Mouse (Mus musculus) midbrain, embryonic 10.5 days (tissue): ENCODE results near the gene Kcnj6. TPM values are rescaled to one million over a fixed set of nuclear protein-coding genes. Genes with fewer than 3 reads are reported as not detected.

Source experiments
- DNase-seq: peaks from one replicate; pipeline ENCODE4 v3.0.0-alpha.2; 2017; ENCODE audit warnings: low spot score
- H3K27ac ChIP-seq: fragments of 300-500 bp; sonication (generic); replicated peaks from 2 replicates; pipeline ENCODE4 v1.5.1; 2016; ENCODE audit warnings: mild to moderate bottlenecking
- H3K27me3 ChIP-seq: fragments of 300-500 bp; sonication (generic); 2 replicates; pipeline ENCODE4 v1.6.1; 2016; ENCODE audit warnings: low read depth, mild to moderate bottlenecking; ENCODE audit not compliant: poor library complexity, severe bottlenecking
- H3K36me3 ChIP-seq: fragments of 300-500 bp; sonication (generic); 2 replicates; pipeline ENCODE4 v1.6.1; 2016; ENCODE audit warnings: mild to moderate bottlenecking, moderate library complexity
- H3K4me1 ChIP-seq: fragments of 300-500 bp; sonication (generic); 2 replicates; pipeline ENCODE4 v1.6.1; 2016
- H3K4me3 ChIP-seq: fragments of 300-500 bp; sonication (generic); 2 replicates; pipeline ENCODE4 v1.5.1; 2016; ENCODE audit warnings: mild to moderate bottlenecking, moderate library complexity
- H3K9me3 ChIP-seq: fragments of 300-500 bp; sonication (generic); replicated peaks from 2 replicates; pipeline ENCODE4 v1.6.1; 2016; ENCODE audit warnings: mild to moderate bottlenecking
- WGBS: fragments of 180-500 bp; shearing (Covaris S2); methylation state at CpG from one replicate; pipeline ENCODE4 v1.1.7; 2016; 5-methylcytosine and 5-hydroxymethylcytosine counted together
- polyA plus RNA-seq: library from polyadenylated mRNA; unstranded; fragments of >200 nt; fragmentation: Nextera tagmentation; extraction: Ambion mirVana; gene quantifications from 2 replicates; pipeline ENCODE4 v1.2.1, GENCODE M21; 2016

Gene Kcnj6
- polyA plus RNA-seq, 1 experiment from 2014 or later, result 0.04 TPM

DNA sequence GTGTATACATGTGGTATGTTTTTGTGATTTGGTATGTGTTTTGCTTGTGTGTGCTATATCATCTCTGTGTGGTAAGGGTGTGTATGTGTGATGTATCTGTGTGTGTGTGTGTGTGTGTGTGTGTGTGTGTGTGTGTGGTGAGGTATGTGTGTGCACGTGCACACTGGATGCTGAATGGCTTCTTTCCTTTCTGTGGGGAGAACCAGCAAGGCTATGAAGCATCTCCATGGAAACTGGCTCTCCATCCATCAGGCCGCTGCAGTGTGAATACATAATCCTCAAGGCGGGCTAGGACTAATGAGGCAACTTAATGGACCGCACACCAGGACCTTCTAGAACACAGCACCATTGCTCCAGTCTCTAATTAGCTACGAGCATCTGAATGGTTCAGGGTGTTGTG, 78.3 kb downstream of the Kcnj6 start:
- no peak overlapping the region for H3K4me3 ChIP-seq
- no peak overlapping the region for H3K27ac ChIP-seq
- no peaks in the 10 kb centered on the region for H3K27me3 ChIP-seq
- H3K9me3 ChIP-seq, result no peaks in the 10 kb centered on the region
- 67% methylated on average over 5 of the region's 5 CpGs for WGBS
- H3K36me3 ChIP-seq, result no peaks in the 10 kb centered on the region
- DNase-seq, result no peak
- H3K4me1 ChIP-seq, result no peaks in the 10 kb centered on the region; the same call in 1 of the 2 replicates

GRCm38 (mm10) chr16:94906026-94906425, 91.5 kb downstream of the Kcnj6 start:
- DNase-seq, result no peak
- Histone ChIP-seq H3K36me3 (no peaks in the 10 kb centered on the region), H3K27me3 (no peaks in the 10 kb centered on the region), H3K4me1 (peaks cover 4% of the 10 kb centered on the region; the same call in 1 of the 2 replicates), H3K4me3 (no peak overlapping the region), H3K27ac (no peak overlapping the region), H3K9me3 (no peaks in the 10 kb centered on the region)
- WGBS, result 88% methylated on average over 4 of the region's 4 CpGs

DNA sequence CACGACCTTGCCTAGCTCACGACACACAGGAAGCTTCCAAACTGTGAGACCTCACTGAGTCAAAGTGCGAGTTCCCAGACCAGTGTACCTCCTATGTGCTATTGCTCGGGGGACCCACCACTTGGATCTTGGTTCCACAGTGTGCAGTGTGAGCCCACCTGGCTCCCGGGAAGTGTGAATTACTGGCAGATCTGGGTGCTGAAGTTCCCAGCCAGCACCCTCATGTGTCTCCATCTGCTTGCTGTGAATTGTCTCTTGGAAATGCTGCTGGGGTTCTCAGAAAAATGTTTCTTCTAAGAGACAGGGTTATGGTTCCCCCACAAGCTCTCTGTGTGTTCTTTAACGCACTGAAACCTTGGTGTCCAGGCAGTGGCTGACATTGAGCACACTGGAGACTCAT, 98.7 kb downstream of the Kcnj6 start:
- Histone ChIP-seq H3K9me3 (no peaks in the 10 kb centered on the region), H3K27me3 (no peaks in the 10 kb centered on the region), H3K27ac (no peak overlapping the region), H3K36me3 (no peaks in the 10 kb centered on the region), H3K4me3 (no peak overlapping the region), H3K4me1 (peaks cover 8% of the 10 kb centered on the region; the same call in 1 of the 2 replicates)
- DNase-seq, result no peak
- WGBS, result 90% methylated on average over 6 of the region's 6 CpGs

GRCm38 (mm10) chr16:94892162-94892650, 105.3 kb downstream of the Kcnj6 start:
- Histone ChIP-seq H3K36me3 (no peaks in the 10 kb centered on the region), H3K4me1 (peaks cover 4% of the 10 kb centered on the region; the same call in 1 of the 2 replicates), H3K27ac (no peak overlapping the region), H3K27me3 (no peaks in the 10 kb centered on the region), H3K9me3 (no peaks in the 10 kb centered on the region), H3K4me3 (no peak overlapping the region)
- 88% methylated on average over 4 of the region's 4 CpGs for WGBS
- DNase-seq, result no peak

- H3K4me1 ChIP-seq, result peaks cover 4% of the 10 kb centered on the region; the same call in 1 of the 2 replicates
- no peak overlapping the region for H3K27ac ChIP-seq
- WGBS, result 87% methylated on average over 6 of the region's 6 CpGs
- H3K27me3 ChIP-seq, result no peaks in the 10 kb centered on the region
- H3K4me3 ChIP-seq, result no peak overlapping the region
- H3K9me3 ChIP-seq, result no peaks in the 10 kb centered on the region
- DNase-seq, result no peak
- no peaks in the 10 kb centered on the region for H3K36me3 ChIP-seq
Observed at GRCm38 (mm10) chr16:94890581-94890980, 106.9 kb downstream of the Kcnj6 start.

GRCm38 (mm10) chr16:94890056-94890455, 107.4 kb downstream of the Kcnj6 start:
- H3K4me1 ChIP-seq, result peaks cover 4% of the 10 kb centered on the region; the same call in 1 of the 2 replicates
- 91% methylated on average over 2 of the region's 2 CpGs for WGBS
- H3K9me3 ChIP-seq, result no peaks in the 10 kb centered on the region
- no peak overlapping the region for H3K4me3 ChIP-seq
- no peak for DNase-seq
- no peak overlapping the region for H3K27ac ChIP-seq
- H3K36me3 ChIP-seq, result no peaks in the 10 kb centered on the region
- no peaks in the 10 kb centered on the region for H3K27me3 ChIP-seq

- no peak overlapping the region for H3K27ac ChIP-seq
- WGBS, result 68% methylated on average over 11 of the region's 11 CpGs
- no peak overlapping the region for H3K4me3 ChIP-seq
- peaks cover 4% of the 10 kb centered on the region; the same call in 1 of the 2 replicates for H3K4me1 ChIP-seq
- H3K27me3 ChIP-seq, result no peaks in the 10 kb centered on the region
- H3K9me3 ChIP-seq, result no peaks in the 10 kb centered on the region
- no peaks in the 10 kb centered on the region for H3K36me3 ChIP-seq
- DNase-seq, result no peak
Observed at GRCm38 (mm10) chr16:94888554-94888953, 108.9 kb downstream of the Kcnj6 start.

DNA sequence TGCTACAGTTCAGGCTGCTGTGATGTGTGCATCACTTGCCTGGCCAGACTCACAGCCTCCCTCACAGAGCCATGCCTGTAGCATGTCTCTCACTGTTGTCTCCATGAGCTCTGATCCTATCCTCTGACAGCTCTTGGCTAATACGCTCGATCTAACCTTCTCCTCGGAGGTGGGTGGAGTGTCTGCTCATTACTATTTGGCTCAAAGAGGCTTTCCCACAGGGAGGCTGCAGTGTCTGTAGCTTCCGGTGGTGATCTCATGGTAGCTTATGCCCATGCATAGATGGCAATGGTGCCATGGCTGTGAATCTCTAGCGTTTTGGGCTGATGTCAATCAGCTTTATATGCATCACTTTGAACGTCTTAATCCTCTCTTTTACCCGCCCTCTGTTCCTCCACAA, 111.1 kb downstream of the Kcnj6 start:
- WGBS, result 85% methylated on average over 7 of the region's 7 CpGs
- no peaks in the 10 kb centered on the region for H3K9me3 ChIP-seq
- DNase-seq, result no peak
- no peak overlapping the region for H3K27ac ChIP-seq
- H3K4me1 ChIP-seq, result peaks cover 4% of the 10 kb centered on the region; the same call in 1 of the 2 replicates
- H3K27me3 ChIP-seq, result no peaks in the 10 kb centered on the region
- no peak overlapping the region for H3K4me3 ChIP-seq
- no peaks in the 10 kb centered on the region for H3K36me3 ChIP-seq

GRCm38 (mm10) chr16:94885062-94885461, 112.4 kb downstream of the Kcnj6 start:
- DNase-seq, result no peak
- Histone ChIP-seq H3K4me1 (peaks cover 4% of the 10 kb centered on the region; the same call in 1 of the 2 replicates), H3K9me3 (no peaks in the 10 kb centered on the region), H3K4me3 (no peak overlapping the region), H3K27ac (no peak overlapping the region), H3K27me3 (no peaks in the 10 kb centered on the region), H3K36me3 (no peaks in the 10 kb centered on the region)
- WGBS, result 87% methylated on average over 7 of the region's 7 CpGs

DNA sequence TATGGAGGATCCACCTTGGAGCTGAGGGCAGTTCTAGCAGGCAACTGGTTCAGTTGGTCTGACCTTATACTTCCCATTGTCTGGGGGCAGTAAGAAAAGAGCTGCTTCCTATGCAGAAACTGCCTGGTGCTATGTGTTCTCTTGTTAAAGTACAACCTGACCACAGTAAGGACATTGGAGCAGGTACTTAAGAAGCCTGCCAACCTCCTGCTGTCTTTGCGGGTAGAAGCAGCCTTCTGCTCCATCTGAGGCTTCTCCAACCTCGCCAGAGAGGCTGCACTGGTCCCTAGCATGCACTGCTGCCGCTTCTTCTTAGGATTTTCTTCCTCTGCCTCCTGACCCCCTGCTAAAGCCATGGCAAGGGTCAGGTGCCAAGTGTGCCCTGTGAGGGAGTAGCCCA, 113.6 kb downstream of the Kcnj6 start:
- Histone ChIP-seq H3K27me3 (no peaks in the 10 kb centered on the region), H3K36me3 (no peaks in the 10 kb centered on the region), H3K4me3 (no peak overlapping the region), H3K27ac (no peak overlapping the region), H3K4me1 (peaks cover 4% of the 10 kb centered on the region; the same call in 1 of the 2 replicates), H3K9me3 (no peaks in the 10 kb centered on the region)
- no peak for DNase-seq
- 74% methylated on average over 3 of the region's 3 CpGs for WGBS

DNA sequence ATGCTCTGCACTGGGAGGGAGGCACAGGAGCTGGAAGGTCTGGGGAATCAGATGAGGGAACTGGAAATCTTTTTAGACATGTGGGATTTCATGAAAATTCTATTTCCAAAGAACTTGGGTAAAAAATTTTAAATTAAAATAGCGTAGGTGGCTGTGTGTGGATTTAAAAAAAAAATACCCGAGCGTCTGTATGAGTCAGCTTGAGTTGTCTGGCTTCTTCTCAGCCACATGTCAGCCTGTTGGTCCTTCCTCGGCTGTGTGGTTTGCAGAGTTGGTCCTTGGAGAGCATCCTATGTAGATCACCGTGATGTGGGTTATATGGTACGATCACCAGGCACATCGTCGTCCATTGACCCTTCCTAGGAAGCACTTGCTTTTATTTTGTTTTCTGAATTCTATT, 114.3 kb downstream of the Kcnj6 start:
- 91% methylated on average over 8 of the region's 8 CpGs for WGBS
- Histone ChIP-seq H3K36me3 (no peaks in the 10 kb centered on the region), H3K4me3 (no peak overlapping the region), H3K27me3 (no peaks in the 10 kb centered on the region), H3K9me3 (no peaks in the 10 kb centered on the region), H3K27ac (no peak overlapping the region), H3K4me1 (no peaks in the 10 kb centered on the region)
- DNase-seq, result no peak

DNA sequence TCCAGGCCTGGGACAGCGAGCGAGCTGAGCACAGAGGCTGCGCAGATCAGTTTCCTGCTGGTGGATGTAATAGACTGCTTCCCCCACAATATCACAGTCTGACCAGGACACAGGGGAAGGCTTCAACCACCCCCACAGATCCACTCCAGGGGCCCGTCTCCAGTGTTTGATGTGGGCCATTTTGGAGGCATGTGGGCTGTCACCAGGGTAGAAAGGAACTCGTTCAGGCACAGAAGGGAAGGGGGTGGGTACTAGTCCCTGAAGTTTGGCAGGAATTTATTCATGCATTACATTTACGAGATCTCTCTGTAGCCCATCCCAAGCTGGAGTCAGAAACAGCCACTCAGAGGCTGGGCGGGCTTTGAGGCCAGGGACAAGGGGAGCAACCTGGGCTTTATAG, 115.4 kb downstream of the Kcnj6 start:
- H3K4me3 ChIP-seq, result no peak overlapping the region
- no peaks in the 10 kb centered on the region for H3K27me3 ChIP-seq
- 64% methylated on average over 7 of the region's 7 CpGs for WGBS
- no peak overlapping the region for H3K27ac ChIP-seq
- DNase-seq, result no peak
- H3K36me3 ChIP-seq, result no peaks in the 10 kb centered on the region
- no peaks in the 10 kb centered on the region for H3K9me3 ChIP-seq
- no peaks in the 10 kb centered on the region for H3K4me1 ChIP-seq

GRCm38 (mm10) chr16:94872614-94873272, 124.8 kb downstream of the Kcnj6 start:
- 35% methylated on average over 9 of the region's 9 CpGs for WGBS
- H3K4me3 ChIP-seq, result no peak overlapping the region
- no peak for DNase-seq

More at GRCm38 (mm10) chr16:94872614-94873272, 124.8 kb downstream of the Kcnj6 start:
- no peaks in the 10 kb centered on the region for H3K9me3 ChIP-seq
- no peaks in the 10 kb centered on the region for H3K27me3 ChIP-seq
- 0 out of 2 replicates have a peak overlapping the region, but pooled peaks have one; percentile 19 for H3K27ac ChIP-seq
- peaks cover 15% of the 10 kb centered on the region for H3K4me1 ChIP-seq
- H3K36me3 ChIP-seq, result no peaks in the 10 kb centered on the region
